Mouse (Mus musculus): ENCODE results near the gene Atg16l2. TPM values are rescaled to one million over a fixed set of nuclear protein-coding genes. Genes with fewer than 3 reads are reported as not detected.

Gene Atg16l2
- polyA plus RNA-seq, 1 experiment, result 11.0 TPM

DNA sequence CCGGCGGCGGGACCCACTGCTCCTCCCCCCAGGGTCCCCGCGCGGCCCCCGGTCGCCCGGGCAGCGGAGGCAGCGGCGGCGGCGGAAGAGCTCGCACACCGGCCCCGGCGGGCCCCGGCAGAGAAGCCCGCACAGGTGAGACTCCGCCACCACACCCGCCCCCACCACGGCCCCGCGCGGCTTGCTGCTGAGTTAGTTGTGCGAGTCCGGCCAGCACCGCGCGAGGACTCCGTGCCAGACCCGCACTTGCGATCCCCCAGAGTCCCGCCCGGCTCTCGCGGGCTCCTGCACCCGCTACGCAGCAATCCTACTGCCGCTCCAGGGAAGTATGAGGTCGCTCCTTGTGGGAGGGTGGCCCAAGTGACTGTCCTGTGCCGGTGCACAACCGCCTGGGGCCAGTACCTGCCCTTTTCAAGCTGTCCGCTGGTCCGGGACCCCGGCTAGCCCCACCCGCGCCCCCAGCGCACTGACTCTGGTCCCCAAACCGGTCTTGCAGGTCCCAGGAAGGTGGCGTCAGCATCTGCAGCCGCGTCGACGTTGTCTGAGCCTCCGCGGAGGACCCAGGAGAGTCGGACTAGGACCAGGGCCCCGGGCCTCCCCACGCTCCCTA, 19.3 kb upstream of the Atg16l2 start:
- under 1% methylated on average over 61 of the region's 61 CpGs for WGBS
- H3K27ac ChIP-seq (ENCODE audit: insufficient read depth, low read depth, low read length), result peak overlapping the region; percentile 70
- no peaks in the 10 kb centered on the region for H3K27me3 ChIP-seq (ENCODE audit: control insufficient read depth, insufficient read depth, low read length)
- peaks cover 9% of the 10 kb centered on the region; the same call in 1 of the 2 replicates for H3K36me3 ChIP-seq (ENCODE audit: control insufficient read depth, insufficient read depth, low read length)
- TF ChIP-seq POLR2A (IDR thresholded peaks at IDR 0.05; ENCODE audit: low read depth, low read length) (no peak), CTCF (IDR thresholded peaks at IDR 0.05; ENCODE audit: extremely low read depth, insufficient read length, insufficient replicate concordance, low read depth, low read length) (no peak)
- H3K4me1 ChIP-seq (ENCODE audit: control insufficient read depth, insufficient read depth, insufficient read length, low read length), result peaks cover 28% of the 10 kb centered on the region
- peak overlapping the region; percentile 82 for H3K4me3 ChIP-seq (ENCODE audit: low read depth, low read length)

DNA sequence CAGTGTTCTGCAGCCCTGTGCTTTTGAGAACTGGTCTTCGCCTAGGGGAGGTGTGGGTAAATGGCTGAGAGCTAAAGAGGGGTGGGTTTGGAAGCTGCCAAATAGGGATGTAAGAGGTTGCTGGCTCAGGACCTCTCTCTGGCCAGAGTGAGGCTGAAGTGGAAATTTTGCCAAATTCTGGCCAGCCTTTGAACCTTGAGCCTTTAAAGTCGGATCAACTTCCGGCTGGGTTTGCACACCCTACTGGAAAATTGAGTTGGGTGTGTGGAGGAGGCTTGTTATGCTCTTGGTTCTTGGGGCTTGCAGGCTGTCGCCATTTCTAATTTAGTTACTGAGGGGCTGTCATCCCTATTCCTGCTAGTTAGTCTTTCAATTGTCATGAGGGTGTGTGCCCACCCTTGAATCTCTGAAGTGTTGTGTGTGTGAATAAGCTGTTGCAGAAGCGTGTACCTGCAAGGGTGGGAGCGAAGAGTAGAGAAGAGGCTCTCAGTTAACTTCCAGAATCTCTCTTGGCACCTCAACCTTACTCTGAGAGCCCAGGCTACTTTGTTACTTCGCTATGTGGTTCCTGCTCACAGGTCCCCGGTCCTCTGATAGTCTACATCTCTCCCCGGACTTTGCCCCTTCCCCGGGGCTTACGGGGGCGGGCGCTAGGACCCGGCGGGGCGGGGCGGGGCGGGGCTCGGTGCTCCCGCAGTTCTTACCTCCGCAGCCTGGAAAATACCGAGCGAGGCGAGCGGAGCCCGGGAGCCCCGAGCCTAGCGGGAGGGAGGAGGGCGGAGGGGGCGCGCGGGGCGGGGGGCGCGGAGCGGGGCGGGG, 18.6 kb upstream of the Atg16l2 start:
- H3K27me3 ChIP-seq (ENCODE audit: control insufficient read depth, insufficient read depth, low read length), result no peaks in the 10 kb centered on the region
- peaks cover 6% of the 10 kb centered on the region; the same call in 1 of the 2 replicates for H3K36me3 ChIP-seq (ENCODE audit: control insufficient read depth, insufficient read depth, low read length)
- H3K4me1 ChIP-seq (ENCODE audit: control insufficient read depth, insufficient read depth, insufficient read length, low read length), result peaks cover 23% of the 10 kb centered on the region
- H3K27ac ChIP-seq (ENCODE audit: insufficient read depth, low read depth, low read length), result peak overlapping the region; percentile 96
- 4% methylated on average over 37 of the region's 37 CpGs for WGBS
- H3K4me3 ChIP-seq (ENCODE audit: low read depth, low read length), result peak overlapping the region; percentile 82
- no peak for TF ChIP-seq CTCF (IDR thresholded peaks at IDR 0.05; ENCODE audit: extremely low read depth, insufficient read length, insufficient replicate concordance, low read depth, low read length)
- peak; percentile 30; the same call in 1 of the 2 replicates for TF ChIP-seq POLR2A (IDR thresholded peaks at IDR 0.05; ENCODE audit: low read depth, low read length)

DNA sequence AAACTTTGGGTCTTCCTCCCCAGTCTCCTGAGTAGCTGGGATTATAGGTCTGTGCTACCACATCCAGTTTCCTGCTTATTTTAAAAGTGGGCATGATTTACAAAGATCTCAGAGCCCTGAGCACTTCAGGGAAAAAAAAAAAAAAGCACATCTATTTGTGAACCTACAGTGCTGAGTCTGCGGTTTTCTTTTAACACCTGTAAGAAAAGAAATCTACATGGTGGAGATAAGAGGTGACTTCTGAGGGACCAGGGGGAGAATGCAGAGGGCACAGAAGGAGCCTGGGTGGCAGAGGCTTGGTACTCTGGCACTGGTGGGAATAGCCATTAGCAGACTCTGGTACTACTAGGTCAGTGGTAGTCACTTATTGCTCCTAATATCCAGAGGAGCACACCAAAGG, 17.7 kb upstream of the Atg16l2 start:
- H3K27ac ChIP-seq (ENCODE audit: insufficient read depth, low read depth, low read length), result peak overlapping the region; percentile 96; the same call in 1 of the 2 replicates
- TF ChIP-seq CTCF (IDR thresholded peaks at IDR 0.05; ENCODE audit: extremely low read depth, insufficient read length, insufficient replicate concordance, low read depth, low read length) (no peak), POLR2A (IDR thresholded peaks at IDR 0.05; ENCODE audit: low read depth, low read length) (no peak)

GRCm38 (mm10) chr7:101318848-101319247, 16.8 kb upstream of the Atg16l2 start:
- TF ChIP-seq CTCF (IDR thresholded peaks at IDR 0.05; ENCODE audit: extremely low read depth, insufficient read length, insufficient replicate concordance, low read depth, low read length), result no peak
- no peak for TF ChIP-seq POLR2A (IDR thresholded peaks at IDR 0.05; ENCODE audit: low read depth, low read length)
- WGBS, result 78% methylated on average over 4 of the region's 4 CpGs
- H3K4me1 ChIP-seq (ENCODE audit: control insufficient read depth, insufficient read depth, insufficient read length, low read length), result peaks cover 23% of the 10 kb centered on the region
- H3K4me3 ChIP-seq (ENCODE audit: low read depth, low read length), result no peak overlapping the region
- H3K36me3 ChIP-seq (ENCODE audit: control insufficient read depth, insufficient read depth, low read length), result no peaks in the 10 kb centered on the region
- H3K27ac ChIP-seq (ENCODE audit: insufficient read depth, low read depth, low read length), result no peak overlapping the region
- H3K27me3 ChIP-seq (ENCODE audit: control insufficient read depth, insufficient read depth, low read length), result no peaks in the 10 kb centered on the region

More for the DNA sequence above, 17.7 kb upstream of the Atg16l2 start:
- H3K27me3 ChIP-seq (ENCODE audit: control insufficient read depth, insufficient read depth, low read length), result no peaks in the 10 kb centered on the region
- peaks cover 23% of the 10 kb centered on the region for H3K4me1 ChIP-seq (ENCODE audit: control insufficient read depth, insufficient read depth, insufficient read length, low read length)
- 43% methylated on average over 1 of the region's 1 CpGs for WGBS
- 0 out of 2 replicates have a peak, but pooled peaks cover 2% of the 10 kb centered on the region for H3K36me3 ChIP-seq (ENCODE audit: control insufficient read depth, insufficient read depth, low read length)
- no peak overlapping the region for H3K4me3 ChIP-seq (ENCODE audit: low read depth, low read length)

- WGBS, result 31% methylated on average over 3 of the region's 3 CpGs
- TF ChIP-seq POLR2A (IDR thresholded peaks at IDR 0.05; ENCODE audit: low read depth, low read length) (no peak), CTCF (IDR thresholded peaks at IDR 0.05; ENCODE audit: extremely low read depth, insufficient read length, insufficient replicate concordance, low read depth, low read length) (no peak)
- peak within 1 kb of the TSS; percentile 40 for H3K27ac ChIP-seq (ENCODE audit: insufficient read depth, low read depth, low read length)
- no peaks in the 10 kb centered on the region for H3K36me3 ChIP-seq (ENCODE audit: control insufficient read depth, insufficient read depth, low read length)
- peaks cover 20% of the 10 kb centered on the region for H3K4me1 ChIP-seq (ENCODE audit: control insufficient read depth, insufficient read depth, insufficient read length, low read length)
- no peak within 1 kb of the TSS for H3K4me3 ChIP-seq (ENCODE audit: low read depth, low read length)
- no peaks in the 10 kb centered on the region for H3K27me3 ChIP-seq (ENCODE audit: control insufficient read depth, insufficient read depth, low read length)
Measured at GRCm38 (mm10) chr7:101317014-101317413, 15.0 kb upstream of the Atg16l2 start, which contains the start of gene Stard10. Stard10 (plus strand) TSS chr7:101317086.

DNA sequence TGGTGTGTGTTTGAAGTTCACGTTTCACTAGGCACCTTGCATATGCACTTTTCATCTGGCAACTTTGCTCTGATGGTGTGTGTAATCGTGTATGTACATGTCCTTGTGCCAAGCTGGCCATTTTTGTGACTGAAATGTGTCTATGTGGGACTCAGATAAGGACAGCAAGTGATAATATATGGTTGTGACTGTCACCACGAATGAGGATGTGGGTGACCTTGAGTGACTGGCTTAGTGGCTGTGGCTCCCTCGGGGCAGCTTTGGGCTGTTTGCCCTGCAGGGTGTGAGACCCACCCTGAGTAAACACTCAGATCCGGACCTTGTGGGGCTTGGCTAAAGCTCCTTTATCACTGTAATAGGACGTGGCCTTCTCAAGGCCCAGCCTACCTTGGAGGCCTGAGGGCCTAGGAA, 14.5 kb upstream of the Atg16l2 start:
- H3K36me3 ChIP-seq (ENCODE audit: control insufficient read depth, insufficient read depth, low read length), result no peaks in the 10 kb centered on the region
- peak overlapping the region; percentile 40 for H3K27ac ChIP-seq (ENCODE audit: insufficient read depth, low read depth, low read length)
- WGBS, result 22% methylated on average over 6 of the region's 6 CpGs
- TF ChIP-seq CTCF (IDR thresholded peaks at IDR 0.05; ENCODE audit: extremely low read depth, insufficient read length, insufficient replicate concordance, low read depth, low read length), result no peak
- no peak for TF ChIP-seq POLR2A (IDR thresholded peaks at IDR 0.05; ENCODE audit: low read depth, low read length)
- peaks cover 16% of the 10 kb centered on the region for H3K4me1 ChIP-seq (ENCODE audit: control insufficient read depth, insufficient read depth, insufficient read length, low read length)
- no peaks in the 10 kb centered on the region for H3K27me3 ChIP-seq (ENCODE audit: control insufficient read depth, insufficient read depth, low read length)
- H3K4me3 ChIP-seq (ENCODE audit: low read depth, low read length), result no peak overlapping the region

GRCm38 (mm10) chr7:101315699-101316098, 13.6 kb upstream of the Atg16l2 start:
- Histone ChIP-seq H3K4me1 (ENCODE audit: control insufficient read depth, insufficient read depth, insufficient read length, low read length) (peaks cover 16% of the 10 kb centered on the region), H3K27me3 (ENCODE audit: control insufficient read depth, insufficient read depth, low read length) (no peaks in the 10 kb centered on the region), H3K27ac (ENCODE audit: insufficient read depth, low read depth, low read length) (no peak overlapping the region), H3K4me3 (ENCODE audit: low read depth, low read length) (no peak overlapping the region), H3K36me3 (ENCODE audit: control insufficient read depth, insufficient read depth, low read length) (no peaks in the 10 kb centered on the region)
- TF ChIP-seq POLR2A (IDR thresholded peaks at IDR 0.05; ENCODE audit: low read depth, low read length) (no peak), CTCF (IDR thresholded peaks at IDR 0.05; ENCODE audit: extremely low read depth, insufficient read length, insufficient replicate concordance, low read depth, low read length) (no peak)
